Mouse (Mus musculus) ovary, postnatal 10 days (tissue): Measurements from ENCODE around the gene BC003965.
A peak's percentile ranks its signal among the peaks of the same experiment; 100 is the strongest.

Source experiments
- DNase-seq: peaks from one replicate; pipeline ENCODE4 v3.0.0; 2022; ENCODE audit warnings: low spot score

BC003965 gene

GRCm38 (mm10) chr17:25184129-25184691 lies at the start of gene BC003965:
Gene BC003965, plus strand, starts transcription at chr17:25184554.
- peak; percentile 95 for DNase-seq

- DNase-seq: no peak
Measured at GRCm38 (mm10) chr17:25135622-25136021, 48.7 kb upstream of the BC003965 start.

GRCm38 (mm10) chr17:25138803-25139202 lies 45.6 kb upstream of the BC003965 start:
- DNase-seq: no peak

- no peak for DNase-seq
Measured at GRCm38 (mm10) chr17:25139960-25140359, 44.4 kb upstream of the BC003965 start.

GRCm38 (mm10) chr17:25162161-25162560 lies 22.2 kb upstream of the BC003965 start, which contains the start of gene Ccdc154:
Gene Ccdc154, plus strand, starts transcription at chr17:25162461.
- no peak for DNase-seq

- no peak for DNase-seq
Measured at GRCm38 (mm10) chr17:25163387-25163786, 21.0 kb upstream of the BC003965 start.

- no peak for DNase-seq
Measured at GRCm38 (mm10) chr17:25164770-25165169, 19.6 kb upstream of the BC003965 start.

GRCm38 (mm10) chr17:25165970-25166671 lies 18.2 kb upstream of the BC003965 start:
- DNase-seq: no peak

- DNase-seq: no peak
Measured at GRCm38 (mm10) chr17:25169706-25170105, 14.6 kb upstream of the BC003965 start.

GRCm38 (mm10) chr17:25172558-25172957 lies 11.8 kb upstream of the BC003965 start:
- DNase-seq: no peak

- no peak for DNase-seq
Measured at GRCm38 (mm10) chr17:25175411-25175810, 8.9 kb upstream of the BC003965 start, which contains the start of gene Gm38655. Gene Gm38655, minus strand, starts transcription at chr17:25175471.

- DNase-seq: no peak
Measured at GRCm38 (mm10) chr17:25183232-25183631, 1.1 kb upstream of the BC003965 start.

- DNase-seq: no peak
Measured at GRCm38 (mm10) chr17:25184961-25185360, 607 bp downstream of the BC003965 start.

- no peak for DNase-seq
Measured at GRCm38 (mm10) chr17:25187784-25188149, 3.4 kb downstream of the BC003965 start.

GRCm38 (mm10) chr17:25188150-25189031 lies 4.0 kb downstream of the BC003965 start, which contains the start of gene Unkl:
Gene Unkl, plus strand, starts transcription at chr17:25188397.
- DNase-seq: peak; percentile 55

GRCm38 (mm10) chr17:25189091-25189490 lies 4.7 kb downstream of the BC003965 start:
- DNase-seq: no peak

GRCm38 (mm10) chr17:25202401-25202800 lies 18.0 kb downstream of the BC003965 start:
- no peak for DNase-seq

GRCm38 (mm10) chr17:25210006-25210405 lies 25.7 kb downstream of the BC003965 start:
- DNase-seq: no peak

- DNase-seq: no peak
Measured at GRCm38 (mm10) chr17:25210680-25211466, 26.5 kb downstream of the BC003965 start.

GRCm38 (mm10) chr17:25211705-25212104 lies 27.4 kb downstream of the BC003965 start:
- DNase-seq: no peak

- DNase-seq: no peak
Measured at GRCm38 (mm10) chr17:25215431-25215830, 31.1 kb downstream of the BC003965 start.

GRCm38 (mm10) chr17:25218967-25219366 lies 34.6 kb downstream of the BC003965 start:
- DNase-seq: no peak
